Mouse (Mus musculus) adrenal gland, postnatal 25 days (tissue): ENCODE measurements around the gene Fcamr. TPM values are rescaled to one million over a fixed set of nuclear protein-coding genes. Genes with fewer than 3 reads are reported as not detected.
A peak's percentile ranks its signal among the peaks of the same experiment; 100 is the strongest.

ENCODE experiments used
- DNase-seq: peaks from one replicate; pipeline ENCODE4 v3.0.0; 2021; ENCODE audit warnings: mixed read lengths
- long read RNA-seq: library from polyadenylated mRNA; stranded (forward); transcript quantifications from one replicate; pipeline ENCODE4 v2.0.0, GENCODE M21; 2021
- total RNA-seq: library from RNA; stranded (reverse); gene quantifications from 2 replicates; pipeline ENCODE4 v1.2.3, GENCODE M21; 2021

Fcamr gene
- not detected in 2 replicates for total RNA-seq
- long read RNA-seq: 0 reads

DNA sequence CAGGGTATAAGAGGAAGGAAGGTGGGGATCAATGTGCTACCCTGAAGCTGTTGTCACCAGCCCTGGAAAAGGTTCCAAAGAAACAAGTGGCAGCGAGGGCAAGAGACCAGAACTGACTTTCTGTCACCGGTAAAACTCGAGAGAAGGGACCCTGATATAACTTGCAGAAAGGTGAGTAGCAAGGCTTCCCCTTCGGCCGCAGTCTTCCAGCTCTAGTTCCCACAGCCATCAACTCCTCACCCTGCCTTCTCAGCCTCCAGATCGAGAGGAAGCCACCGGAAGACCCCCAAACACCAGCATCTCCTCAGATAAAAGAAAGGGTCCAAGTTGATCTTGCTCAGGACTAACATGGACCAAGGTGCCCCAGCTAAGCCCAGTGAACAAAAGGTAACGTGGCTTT is at the start of gene Fcamr:
Fcamr (plus strand) TSS at position 301 of the 400 bp plus-strand sequence.
- no peak for DNase-seq

DNA sequence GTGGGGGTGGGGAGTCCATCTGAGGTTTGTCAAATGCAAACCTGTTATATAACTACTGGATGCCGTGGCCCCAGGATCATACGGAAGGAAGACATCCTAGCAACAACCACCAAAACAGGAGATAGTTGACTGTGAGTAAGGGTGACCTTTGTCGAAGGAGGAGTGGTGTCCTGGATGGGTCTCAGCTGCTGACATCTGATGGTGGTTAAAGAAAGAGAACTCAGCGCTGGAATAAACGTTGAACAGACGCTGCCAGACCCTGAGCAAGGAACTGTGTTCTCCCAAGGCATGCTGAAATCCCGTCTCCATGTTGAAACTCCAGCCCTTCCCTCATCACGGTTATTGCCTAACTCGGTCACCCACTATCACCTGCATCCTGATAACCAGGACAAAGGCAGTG is 41.0 kb upstream of the Fcamr start:
- DNase-seq: no peak

DNA sequence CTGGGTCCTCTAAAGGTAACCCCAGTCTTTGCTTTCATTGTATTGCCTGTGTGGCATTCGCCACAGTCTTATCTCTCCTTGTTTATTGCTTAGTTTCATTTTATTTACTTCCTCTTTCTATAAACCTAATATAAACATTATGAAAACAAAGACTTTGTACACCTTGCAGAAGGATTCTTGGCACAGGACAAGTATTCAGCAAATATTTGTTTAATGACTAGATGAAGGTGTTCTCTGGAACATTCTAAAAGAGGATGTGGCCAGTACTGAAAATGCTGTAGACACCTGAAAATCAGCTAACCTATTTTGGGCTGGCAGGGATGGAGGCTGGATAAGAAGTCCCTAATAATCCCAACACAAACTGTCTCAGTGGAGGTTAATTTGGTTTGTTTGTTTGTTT is 39.1 kb upstream of the Fcamr start:
- no peak for DNase-seq

DNA sequence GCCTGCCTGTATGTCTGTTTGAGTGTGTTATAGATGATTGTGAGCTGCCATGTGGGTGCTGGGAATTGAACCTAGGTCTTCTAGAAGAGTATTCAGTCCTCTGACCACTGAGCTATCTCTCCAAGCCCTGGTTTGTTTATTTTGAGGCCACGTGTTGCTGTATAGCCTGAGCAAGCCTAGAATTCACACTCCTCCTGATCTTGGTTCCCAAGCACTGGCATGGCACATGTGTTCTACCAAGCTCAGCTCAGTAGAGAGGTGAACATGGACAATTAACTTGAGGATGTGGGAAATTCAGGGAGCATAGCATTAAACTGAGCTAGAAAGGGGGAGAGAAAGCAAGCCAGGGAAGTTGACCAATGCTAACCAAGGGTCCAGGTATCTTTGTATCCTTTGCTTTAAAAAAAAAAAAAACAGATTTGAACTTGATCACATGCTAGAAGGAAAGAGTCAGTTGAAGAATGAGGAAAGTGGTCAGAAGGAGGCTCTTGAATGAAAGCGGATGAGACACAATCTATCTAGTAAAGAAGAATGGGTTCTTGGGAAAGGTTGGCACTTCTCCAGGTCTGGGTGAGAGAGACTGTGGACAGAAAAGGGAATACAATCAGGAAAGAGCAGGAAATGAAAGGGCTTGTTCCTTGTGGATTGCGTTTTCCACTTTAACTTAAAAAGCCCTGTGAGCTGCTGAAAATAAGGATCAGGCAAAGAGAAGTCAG is 38.5 kb upstream of the Fcamr start:
- no peak for DNase-seq

DNA sequence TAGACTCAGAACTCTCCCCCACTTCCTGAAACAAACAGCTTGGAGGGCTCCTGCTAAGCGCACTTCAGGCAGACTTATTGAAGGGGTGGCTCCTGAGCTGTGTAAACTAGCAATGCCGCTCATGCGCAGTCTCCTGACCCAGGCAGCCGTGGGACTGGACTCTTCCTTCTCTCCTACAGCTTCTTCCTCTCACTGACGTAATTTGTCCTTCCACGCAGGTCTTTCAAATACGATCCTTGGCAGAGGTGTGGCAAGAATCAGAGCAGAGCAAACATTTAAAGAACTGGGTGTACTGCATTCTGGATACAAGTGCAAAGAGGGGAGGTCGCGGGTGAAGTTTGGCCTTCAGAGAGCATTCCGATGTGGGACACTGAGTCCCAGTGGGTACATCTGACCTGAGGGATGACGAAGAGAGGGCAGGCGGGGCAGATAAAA is 36.7 kb upstream of the Fcamr start:
- no peak for DNase-seq

DNA sequence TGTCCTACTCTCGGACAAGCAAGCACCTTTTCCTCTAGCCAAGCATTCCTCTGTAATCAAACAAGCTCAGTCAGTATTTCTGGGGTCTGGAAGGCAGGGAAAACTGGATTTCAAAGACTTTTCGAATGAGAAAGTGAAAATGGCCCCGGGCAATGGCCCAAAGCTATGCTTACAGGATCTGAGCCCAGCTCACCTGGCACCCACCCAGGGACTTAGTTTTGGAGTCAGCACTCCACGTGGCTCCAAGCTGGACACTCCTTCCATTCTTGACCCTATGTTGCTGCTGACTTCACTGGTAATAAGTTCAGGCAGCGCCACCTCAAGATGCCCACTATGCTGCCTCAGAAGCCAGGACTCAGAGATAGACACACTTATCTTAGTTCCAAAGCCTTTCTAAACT is 33.6 kb upstream of the Fcamr start:
- peak; percentile 21 for DNase-seq

DNA sequence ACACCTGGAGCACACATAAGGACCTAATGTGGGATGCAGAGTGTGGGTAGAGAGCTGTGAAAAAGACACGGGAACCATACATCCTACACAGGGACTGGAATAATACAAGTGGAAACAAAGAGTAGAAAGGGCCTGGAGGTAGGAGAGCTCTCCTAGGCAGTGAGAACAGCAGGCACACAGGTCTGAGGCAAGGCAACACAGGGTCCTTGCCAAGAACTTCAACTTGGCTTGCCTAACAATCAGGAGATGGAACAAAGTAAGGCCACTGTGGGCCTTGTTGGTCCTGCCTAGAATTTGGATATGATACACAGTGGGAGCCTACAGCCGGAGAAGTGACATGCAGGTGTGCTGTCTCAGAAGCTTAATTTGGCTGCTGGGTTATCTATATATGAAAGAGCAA is 30.8 kb upstream of the Fcamr start:
- no peak for DNase-seq

DNA sequence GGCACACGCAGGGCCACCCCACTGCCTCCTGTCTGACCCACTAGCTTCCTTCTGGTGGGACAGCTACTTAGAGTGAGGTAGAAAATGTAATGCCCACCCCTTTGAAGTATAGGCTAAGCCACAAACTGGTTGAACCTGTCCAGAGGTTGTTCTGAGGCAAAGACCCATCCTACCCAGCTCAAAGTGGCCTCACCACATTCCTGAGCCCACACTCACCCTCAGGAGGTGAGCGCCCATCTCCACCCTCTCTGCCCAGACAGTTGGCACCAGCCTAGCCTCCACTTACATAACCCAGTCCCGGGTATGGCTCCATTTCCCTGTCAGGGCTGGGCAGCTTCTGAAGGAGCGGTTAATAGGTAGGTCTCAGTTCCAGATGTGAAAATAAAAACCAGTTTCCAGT is 30.2 kb upstream of the Fcamr start:
- no peak for DNase-seq

DNA sequence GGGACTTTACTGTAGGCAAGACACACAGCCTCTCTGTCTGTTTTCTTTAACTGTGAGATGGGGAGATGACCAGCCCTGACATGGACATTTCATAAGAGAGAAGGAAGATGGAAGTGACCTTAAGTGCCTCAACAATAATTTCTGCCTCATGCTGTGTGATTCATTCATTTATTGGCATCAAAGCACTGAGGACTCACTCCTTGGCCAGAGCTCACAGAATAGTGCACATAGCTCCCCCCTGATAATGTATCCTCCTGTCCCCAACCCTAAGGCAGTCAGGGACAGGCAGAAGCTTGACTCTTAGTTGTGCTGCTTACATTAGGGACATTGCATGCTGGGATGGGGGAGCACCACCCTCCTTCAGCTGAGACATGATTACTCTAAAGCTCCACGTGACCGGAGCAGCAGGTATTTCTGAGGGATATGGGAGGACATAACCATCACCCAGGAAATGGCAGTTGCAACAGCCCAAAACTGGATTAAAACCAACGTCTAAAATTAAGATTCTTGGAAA is 29.7 kb upstream of the Fcamr start:
- DNase-seq: no peak

DNA sequence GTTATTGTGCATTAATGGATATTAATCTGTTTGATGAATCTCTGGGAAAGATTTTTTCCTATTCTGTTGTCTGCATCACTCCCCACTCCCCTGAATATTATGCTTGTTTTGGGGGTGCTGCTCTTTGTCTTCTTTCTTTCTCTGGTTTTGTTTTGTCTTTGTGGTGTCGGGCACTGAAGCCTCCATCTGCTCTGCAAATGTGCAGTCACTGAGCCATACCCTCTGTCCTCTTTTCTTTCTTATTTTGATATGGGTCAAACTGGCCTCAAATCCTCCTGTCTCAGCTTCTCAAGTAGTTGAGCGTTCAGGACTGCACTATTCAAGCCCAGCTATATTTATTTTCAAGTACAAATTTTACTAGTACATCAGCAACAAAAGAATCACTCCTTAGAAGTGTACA is 25.5 kb upstream of the Fcamr start:
- no peak for DNase-seq

DNA sequence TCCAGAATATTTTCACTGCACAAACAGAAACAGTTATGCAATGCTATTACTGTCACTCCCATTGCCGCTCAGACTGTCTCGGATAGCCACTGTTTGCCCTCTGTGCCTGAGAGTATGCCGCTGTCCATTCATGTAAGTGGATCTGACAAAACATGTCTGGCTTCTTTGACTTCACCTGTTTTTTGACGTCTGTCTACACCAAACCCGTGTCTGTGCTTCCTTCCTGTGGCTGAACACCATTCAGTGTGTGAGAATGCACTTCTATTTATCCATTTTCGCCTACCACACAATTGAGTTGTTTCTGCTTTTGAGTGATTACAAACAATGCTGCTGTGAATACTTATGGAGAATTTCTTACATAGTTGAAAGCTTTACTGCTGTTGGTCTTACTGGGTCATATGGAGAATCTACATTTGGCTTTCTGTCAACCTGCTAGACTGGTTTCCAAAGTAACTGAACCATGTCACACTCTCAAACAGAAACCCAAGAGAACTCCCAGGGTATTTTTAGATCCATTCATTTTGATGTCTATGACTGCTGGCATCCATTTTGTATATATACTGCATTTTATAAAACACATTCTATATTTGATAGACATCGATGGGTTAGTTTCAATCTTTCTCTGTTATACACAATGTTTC is 24.9 kb upstream of the Fcamr start:
- no peak for DNase-seq

DNA sequence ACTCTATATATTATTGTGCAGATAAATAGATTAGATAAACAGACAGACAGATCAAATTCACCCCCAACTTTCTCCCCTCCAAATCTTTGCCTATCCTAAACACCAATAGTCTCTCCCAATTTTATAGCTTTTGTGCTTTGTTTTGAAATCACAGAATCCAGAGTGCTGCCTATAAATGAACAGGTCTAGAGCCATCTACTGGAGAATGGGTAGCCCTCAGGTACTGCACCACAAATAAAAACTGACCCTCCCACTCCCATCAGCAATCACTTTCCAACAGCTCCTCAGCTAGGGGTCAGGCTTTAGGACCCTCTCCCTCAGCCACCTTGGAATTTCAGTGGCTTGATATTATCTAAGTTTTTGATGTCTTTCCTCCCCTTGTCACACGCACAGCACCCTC is 24.1 kb upstream of the Fcamr start:
- no peak for DNase-seq

DNA sequence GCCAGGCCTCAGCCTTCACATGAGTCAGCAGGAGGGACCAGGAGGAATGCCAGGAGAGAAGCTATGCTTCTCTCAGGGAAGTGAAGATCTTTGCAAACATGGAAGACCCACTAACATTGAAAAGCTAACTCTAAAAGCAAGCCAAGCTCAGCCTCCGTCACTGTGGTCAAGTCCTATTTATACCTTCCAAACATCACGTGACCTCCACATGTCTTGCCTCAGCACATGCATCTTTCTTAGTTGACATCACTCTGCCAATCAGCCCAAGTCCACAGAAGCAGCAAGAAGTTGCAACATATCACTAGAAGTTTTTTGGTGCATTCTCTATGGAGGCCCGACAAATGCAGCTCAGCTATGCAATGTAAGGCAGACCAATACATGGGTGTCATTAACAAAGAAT is 20.8 kb upstream of the Fcamr start:
- DNase-seq: no peak

DNA sequence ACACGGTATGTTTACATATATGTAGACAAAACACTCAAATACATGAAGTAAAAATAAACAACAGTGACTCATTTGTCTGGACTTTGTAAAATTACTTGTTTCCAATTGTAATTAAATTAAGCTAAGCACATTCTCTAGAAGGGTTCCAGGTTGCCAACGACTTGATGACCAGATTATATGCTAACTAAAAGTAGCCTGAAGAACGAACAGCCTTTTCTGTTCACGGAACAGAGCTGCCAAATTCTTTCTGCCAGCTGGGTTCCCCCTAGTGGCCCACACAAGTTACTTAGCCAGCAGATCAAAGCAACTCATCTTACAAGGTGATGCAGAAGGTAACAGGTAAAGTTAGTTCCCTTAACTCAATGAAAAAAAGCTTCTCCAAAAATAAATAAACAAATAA is 16.6 kb upstream of the Fcamr start:
- peak; percentile 14 for DNase-seq

DNA sequence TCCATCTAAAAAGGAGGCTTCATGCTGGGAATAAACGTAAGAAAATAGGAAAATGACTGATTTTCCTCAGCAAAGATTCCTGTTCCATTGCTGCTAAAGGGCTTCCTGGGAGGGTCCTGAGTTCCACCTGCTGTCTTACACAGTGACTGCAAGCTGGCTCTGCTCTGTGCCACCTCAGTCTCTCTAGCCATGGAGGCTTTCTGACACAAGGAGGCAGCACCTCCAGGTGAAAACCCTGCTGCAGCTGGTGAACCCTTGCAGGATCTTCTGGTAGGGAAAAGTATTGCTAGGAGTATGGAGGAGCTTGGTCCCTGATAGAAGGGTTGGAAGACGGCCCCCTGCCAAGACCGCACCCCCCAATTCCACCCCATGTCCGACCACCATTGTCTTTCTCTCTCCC is 13.7 kb upstream of the Fcamr start:
- no peak for DNase-seq

DNA sequence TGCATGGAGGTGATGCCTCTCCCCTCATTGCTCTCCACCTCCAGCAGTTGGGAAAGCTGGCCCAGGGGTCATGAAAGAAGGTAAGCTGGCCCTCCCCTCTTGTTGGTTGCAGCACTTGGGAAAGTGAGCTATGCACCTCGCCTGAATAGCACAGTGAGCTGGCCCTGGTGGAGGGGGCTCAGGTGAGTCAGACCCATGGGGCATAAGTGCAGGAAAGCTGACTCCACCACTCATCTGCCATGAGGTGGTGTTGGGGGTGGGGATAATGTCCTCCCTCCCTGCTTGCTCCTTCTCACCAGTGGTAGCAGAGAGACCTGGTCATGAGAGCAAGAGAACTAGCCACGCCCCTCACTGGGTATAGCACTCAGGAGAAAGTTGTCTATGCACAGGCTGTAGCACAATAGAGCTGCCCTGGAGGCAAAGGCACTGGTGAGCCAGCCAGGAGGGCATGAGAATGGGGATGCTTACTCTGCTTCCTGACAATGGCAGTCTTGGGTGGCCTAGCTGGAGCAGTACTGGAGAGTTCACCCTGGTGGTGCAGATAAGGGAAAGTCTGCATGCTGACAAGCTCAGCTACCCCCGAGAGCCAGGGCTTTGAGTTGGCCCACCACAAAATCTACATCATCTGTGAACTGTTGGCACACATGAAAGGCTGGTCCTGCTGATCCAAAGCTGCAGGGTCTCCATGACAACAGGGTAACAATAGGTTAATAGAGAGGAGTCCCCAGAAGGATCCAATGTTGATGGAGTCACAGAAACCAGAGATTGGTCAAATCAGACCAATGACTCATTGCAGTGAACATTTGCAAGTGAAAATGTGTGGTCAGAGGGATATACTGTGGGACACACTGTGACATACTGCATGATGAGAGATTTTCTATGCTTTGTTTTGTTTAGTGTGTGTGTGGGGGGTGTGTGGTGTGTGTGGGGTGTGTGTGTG is 10.9 kb upstream of the Fcamr start:
- DNase-seq: no peak

DNA sequence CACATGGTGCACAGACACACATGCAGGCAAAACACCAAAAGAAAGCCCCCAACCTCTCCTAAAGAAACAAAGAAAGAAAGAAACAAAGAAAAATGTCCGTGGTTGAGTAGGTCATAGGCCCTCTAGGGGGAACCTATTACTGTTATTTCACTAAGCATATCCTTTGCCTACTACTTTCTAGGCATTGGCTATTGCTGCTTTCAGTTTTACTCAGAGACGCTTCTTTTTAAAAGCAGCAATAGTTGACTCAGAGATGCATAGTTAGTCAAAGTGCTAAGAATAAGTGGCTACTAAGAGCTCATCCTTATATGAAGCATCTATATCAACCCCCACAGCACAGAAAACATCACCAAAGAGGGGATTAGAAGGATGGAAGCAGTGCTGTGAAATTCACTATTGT is 5.4 kb upstream of the Fcamr start:
- no peak for DNase-seq

DNA sequence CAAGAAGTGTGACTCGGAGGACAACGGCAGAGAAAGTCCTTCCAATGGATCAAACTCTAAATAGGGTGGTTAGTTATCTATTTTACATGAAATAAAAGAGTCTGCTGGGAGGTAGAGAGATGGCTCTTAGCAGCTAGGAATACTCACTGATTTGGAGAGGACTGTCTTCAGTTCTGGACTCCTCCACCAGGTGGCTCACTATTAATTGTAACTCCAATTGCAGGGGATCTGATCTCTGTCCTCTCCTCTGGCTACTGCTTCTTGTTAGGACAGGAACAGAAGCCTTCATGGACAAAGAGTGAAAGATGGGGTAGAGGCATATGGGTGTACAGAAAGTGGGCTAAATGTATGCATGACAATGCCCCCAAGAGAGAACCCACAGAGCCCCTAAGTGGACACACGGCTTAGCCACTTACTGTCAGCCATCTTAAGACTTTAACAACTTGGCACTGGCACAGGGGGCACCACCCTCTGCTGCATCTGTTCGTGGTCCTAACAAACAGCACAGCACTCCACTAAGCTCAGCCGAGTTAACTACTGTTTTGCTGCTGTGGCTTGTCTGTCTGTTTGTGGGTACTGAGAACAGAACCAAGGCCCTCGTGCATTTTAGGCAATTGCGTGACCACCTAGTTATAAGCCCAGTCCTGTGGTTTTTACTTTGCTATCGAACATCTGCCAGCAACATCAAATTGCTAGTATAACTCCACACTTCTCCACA is 3.6 kb upstream of the Fcamr start:
- DNase-seq: peak; percentile 27

DNA sequence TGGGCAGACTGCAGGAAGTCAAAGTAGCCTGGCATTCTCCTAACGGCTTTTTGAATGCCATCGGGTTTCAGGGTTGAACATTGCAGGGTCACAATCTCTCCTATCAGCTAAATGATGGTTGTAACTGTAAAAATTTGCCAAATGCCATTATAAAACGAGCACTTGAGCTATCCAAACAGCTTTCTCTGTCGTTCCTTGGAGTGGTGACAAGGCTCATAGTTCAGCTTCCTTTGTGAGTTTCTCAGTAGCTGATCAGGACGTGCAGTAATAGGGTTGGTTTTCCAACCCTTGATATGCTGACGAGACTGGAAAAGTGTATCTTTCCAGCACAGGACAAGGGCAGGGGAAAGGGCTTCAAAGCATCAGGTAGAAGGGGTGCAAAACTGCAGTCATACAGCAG is 2.7 kb upstream of the Fcamr start:
- no peak for DNase-seq

DNA sequence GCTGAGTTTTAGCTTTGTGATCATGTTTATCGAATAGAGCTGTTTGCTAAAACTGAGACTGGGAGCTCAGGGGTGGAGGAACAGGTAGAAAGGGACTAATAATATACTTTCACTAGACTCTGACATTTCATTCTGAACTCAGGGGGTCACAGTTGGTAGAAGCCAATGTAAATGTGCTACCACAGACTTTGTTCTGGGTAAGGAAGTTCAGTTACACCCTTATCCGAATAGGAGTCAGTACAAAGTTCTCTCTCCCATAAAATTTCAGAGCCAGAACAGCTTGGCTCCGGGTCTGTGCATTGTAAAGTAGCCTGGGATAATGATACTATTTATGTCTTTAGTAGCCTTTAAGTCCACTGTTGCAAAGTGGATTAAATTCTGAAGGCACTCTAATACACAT is 2.2 kb upstream of the Fcamr start:
- no peak for DNase-seq

DNA sequence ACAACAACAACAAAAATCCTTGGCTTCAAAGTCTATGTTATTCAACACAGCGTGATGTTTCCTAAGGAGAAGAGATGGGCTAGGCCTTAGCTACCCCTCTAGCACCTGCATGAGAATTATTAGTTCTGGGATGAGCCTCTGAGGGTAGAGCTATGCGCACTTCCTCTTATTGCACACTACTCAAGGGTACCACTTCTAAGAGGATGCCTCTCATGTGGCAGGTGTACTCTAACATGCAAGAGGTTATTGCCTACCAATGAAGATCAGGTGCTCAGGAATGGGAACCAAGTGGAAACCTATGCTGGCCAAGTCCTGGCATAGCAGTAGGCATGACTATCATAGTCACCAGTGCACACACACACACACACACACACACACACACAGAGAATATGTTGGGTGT is 1.3 kb upstream of the Fcamr start:
- no peak for DNase-seq

DNA sequence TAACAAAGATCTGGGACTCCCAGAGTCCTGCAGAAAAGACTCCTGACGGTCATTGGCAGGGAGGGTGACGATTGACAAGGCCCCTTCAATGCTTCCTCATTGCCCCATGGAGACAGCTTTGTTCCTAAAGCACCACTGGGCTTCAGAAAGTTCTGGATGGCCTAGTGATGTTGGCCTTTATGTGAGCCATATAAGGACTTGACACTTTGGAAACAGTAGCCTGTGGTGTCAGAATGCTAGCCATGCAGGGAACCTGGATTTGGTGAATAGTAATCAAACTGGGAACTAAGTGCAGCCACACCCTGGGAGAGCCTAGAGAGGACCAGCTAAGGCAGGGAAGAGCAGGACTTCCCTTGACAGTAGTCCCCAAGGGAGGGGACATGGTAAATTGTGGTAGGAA is 809 bp downstream of the Fcamr start:
- no peak for DNase-seq
